Mouse (Mus musculus) lung, embryonic 15.5 days (tissue): Measurements from ENCODE around the gene Mtch1. TPM values are rescaled to one million over a fixed set of nuclear protein-coding genes. Genes with fewer than 3 reads are reported as not detected.

Source experiments
- ATAC-seq: fragments of 200-750 bp; cut with Nextera tagmentation; 2 replicates; pipeline ENCODE4 v1.8.0; 2017; ENCODE audit warnings: moderate number of reproducible peaks, borderline replicate concordance; ENCODE audit not compliant: low FRiP score, low TSS enrichment; ENCODE audit errors: extremely low read depth
- H3K27ac ChIP-seq: fragments of 300-500 bp; sonication (generic); 2 replicates; pipeline ENCODE4 v1.5.1; 2015; ENCODE audit warnings: moderate library complexity, mild to moderate bottlenecking, inconsistent platforms
- H3K27me3 ChIP-seq: fragments of 300-500 bp; sonication (generic); 2 replicates; pipeline ENCODE4 v1.6.1; 2015; ENCODE audit warnings: inconsistent platforms
- H3K36me3 ChIP-seq: fragments of 300-500 bp; sonication (generic); 2 replicates; pipeline ENCODE4 v1.6.1; 2015; ENCODE audit warnings: inconsistent platforms
- H3K4me1 ChIP-seq: fragments of 300-500 bp; sonication (generic); 2 replicates; pipeline ENCODE4 v1.6.1; 2015; ENCODE audit warnings: inconsistent platforms
- H3K4me2 ChIP-seq: fragments of 300-500 bp; sonication (generic); 2 replicates; pipeline ENCODE4 v1.6.1; 2015; ENCODE audit warnings: inconsistent platforms, mild to moderate bottlenecking, moderate library complexity
- H3K4me3 ChIP-seq: fragments of 300-500 bp; sonication (generic); 2 replicates; pipeline ENCODE4 v1.5.1; 2015; ENCODE audit warnings: mild to moderate bottlenecking, inconsistent platforms
- H3K9ac ChIP-seq: fragments of 300-500 bp; sonication (generic); 2 replicates; pipeline ENCODE4 v1.6.1; 2015; ENCODE audit warnings: inconsistent platforms
- H3K9me3 ChIP-seq: fragments of 300-500 bp; sonication (generic); 2 replicates; pipeline ENCODE4 v1.6.1; 2016; ENCODE audit warnings: inconsistent platforms
- WGBS: fragments of 180-500 bp; shearing (Covaris S2); methylation state at CpG from one replicate; pipeline ENCODE4 v1.1.7; 2015; 5-methylcytosine and 5-hydroxymethylcytosine counted together
- polyA plus RNA-seq: library from polyadenylated mRNA; unstranded; fragments of >200 nt; fragmentation: Nextera tagmentation; extraction: Ambion mirVana; gene quantifications from 2 replicates; pipeline ENCODE4 v1.2.1, GENCODE M21; 2015

Mtch1 gene
- polyA plus RNA-seq, 1 experiment from 2014 or later, result 343 TPM

DNA sequence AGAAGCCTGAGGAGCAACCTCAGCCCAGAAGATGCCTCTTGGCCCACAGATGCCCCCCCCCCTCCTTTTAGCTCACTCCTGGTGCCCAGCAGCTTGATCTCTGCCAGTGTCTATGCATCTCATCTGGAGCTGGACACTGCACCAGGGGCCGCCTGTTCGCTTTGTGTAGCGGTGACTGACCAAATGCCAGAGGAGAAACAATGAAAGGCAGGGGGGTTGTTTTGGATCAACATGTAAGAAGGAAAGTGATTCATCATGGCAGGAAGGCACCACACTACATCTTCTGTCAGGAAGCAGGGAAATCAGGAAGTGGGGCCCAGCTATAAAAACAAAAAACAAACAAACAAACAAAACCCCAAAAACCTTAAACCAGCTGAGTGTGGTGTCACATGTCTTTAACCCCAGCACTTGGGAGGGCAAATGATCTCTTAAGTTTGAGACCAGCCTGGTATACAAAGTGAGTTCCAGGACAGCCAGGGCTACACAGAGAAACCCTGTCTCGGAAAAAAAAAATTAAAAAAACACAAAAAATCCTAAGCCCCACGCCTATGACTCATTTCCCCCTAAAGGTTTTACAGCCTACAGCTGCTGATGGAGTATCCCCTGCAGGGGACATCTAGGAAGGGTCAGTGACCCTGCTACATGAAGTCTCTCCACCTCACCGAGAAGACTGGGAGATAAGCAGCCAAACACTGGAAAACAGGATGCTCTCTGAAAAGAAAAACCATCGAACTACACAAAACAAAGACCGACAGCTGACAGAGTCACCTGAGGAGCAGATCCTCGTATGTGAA is 31.9 kb downstream of the Mtch1 start:
- 0 out of 2 replicates have a peak, but pooled peaks cover 5% of the 10 kb centered on the region for H3K9me3 ChIP-seq
- H3K4me2 ChIP-seq, result no peak overlapping the region
- 46% methylated on average over 9 of the region's 9 CpGs for WGBS
- peak overlapping the region; percentile 11; the same call in 1 of the 2 replicates for H3K27ac ChIP-seq
- H3K4me3 ChIP-seq, result no peak overlapping the region
- ATAC-seq, result no peak
- no peaks in the 10 kb centered on the region for H3K36me3 ChIP-seq
- no peak overlapping the region for H3K9ac ChIP-seq
- 0 out of 2 replicates have a peak, but pooled peaks cover 5% of the 10 kb centered on the region for H3K4me1 ChIP-seq
- H3K27me3 ChIP-seq, result peaks cover 9% of the 10 kb centered on the region; the same call in 1 of the 2 replicates

DNA sequence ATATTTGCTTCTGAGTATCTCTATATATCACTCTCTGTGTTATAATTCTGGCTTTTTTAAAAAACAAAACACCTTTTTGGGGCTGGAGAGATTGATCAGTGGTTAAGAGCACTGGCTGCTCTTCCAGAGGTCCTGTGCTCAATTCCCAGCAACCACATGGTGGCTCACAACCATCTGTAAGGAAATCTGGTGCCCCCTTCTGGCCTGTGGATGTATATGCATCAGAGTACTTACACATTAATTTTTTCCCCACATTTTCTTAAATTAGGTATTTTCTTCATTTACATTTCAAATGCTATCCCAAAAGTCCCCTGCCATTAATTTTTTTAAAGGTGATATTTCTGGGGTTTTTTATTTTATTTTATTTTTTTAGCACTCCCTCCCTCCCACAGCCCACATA is 34.4 kb downstream of the Mtch1 start:
- ATAC-seq, result no peak
- Histone ChIP-seq H3K4me1 (no peaks in the 10 kb centered on the region), H3K27me3 (no peaks in the 10 kb centered on the region), H3K4me2 (no peak overlapping the region), H3K4me3 (no peak overlapping the region), H3K9ac (no peak overlapping the region), H3K9me3 (0 out of 2 replicates have a peak, but pooled peaks cover 5% of the 10 kb centered on the region), H3K27ac (no peak overlapping the region), H3K36me3 (no peaks in the 10 kb centered on the region)

DNA sequence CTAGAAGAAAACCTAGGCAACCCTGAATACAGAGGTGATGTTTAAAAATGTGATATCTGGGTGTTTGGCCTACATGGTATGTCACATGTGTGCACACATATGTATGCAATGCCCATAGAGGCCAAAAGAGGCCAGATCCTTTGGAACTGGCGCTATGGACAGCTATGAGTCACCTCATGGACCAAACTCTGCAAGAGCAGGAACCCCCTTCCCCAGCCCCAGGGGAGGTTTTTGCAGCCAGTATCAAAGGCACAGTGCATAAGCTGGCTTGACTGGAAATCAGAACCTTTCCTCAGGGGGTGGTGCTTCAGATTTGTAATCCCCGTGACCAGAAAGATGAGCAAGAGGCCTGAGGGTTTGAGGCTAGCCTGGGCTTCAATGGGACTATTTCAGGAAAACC is 35.7 kb downstream of the Mtch1 start:
- Histone ChIP-seq H3K27ac (no peak overlapping the region), H3K4me2 (no peak overlapping the region), H3K4me3 (no peak overlapping the region), H3K9me3 (0 out of 2 replicates have a peak, but pooled peaks cover 5% of the 10 kb centered on the region), H3K27me3 (no peaks in the 10 kb centered on the region), H3K4me1 (0 out of 2 replicates have a peak, but pooled peaks cover 2% of the 10 kb centered on the region), H3K36me3 (no peaks in the 10 kb centered on the region), H3K9ac (no peak overlapping the region)
- no peak for ATAC-seq
- WGBS, result 91% methylated on average over 2 of the region's 2 CpGs

DNA sequence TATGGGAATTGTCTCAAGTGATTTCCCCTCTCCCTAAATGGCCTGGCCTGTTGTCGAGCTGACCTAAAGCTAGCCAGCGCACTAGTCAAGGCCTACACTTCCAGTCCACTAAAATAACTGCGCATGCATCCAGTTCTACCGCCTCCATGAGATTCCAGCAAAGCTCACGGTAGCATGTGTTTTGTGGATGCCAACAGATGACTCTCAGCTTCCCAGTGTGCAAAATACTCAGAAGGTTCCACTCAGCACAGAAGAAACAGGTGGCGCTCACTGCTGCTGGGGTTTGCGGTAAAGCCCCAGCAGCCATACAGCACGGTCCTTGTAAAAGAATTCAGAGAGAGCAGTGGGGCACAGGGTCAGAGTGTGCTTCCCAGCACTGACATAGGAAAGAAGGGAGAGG is 36.1 kb downstream of the Mtch1 start:
- no peak for ATAC-seq
- H3K9ac ChIP-seq, result no peak overlapping the region
- H3K27me3 ChIP-seq, result no peaks in the 10 kb centered on the region
- 86% methylated on average over 8 of the region's 8 CpGs for WGBS
- H3K36me3 ChIP-seq, result no peaks in the 10 kb centered on the region
- no peak overlapping the region for H3K27ac ChIP-seq
- H3K9me3 ChIP-seq, result 0 out of 2 replicates have a peak, but pooled peaks cover 5% of the 10 kb centered on the region
- H3K4me3 ChIP-seq, result no peak overlapping the region
- 0 out of 2 replicates have a peak, but pooled peaks cover 5% of the 10 kb centered on the region for H3K4me1 ChIP-seq
- no peak overlapping the region for H3K4me2 ChIP-seq

DNA sequence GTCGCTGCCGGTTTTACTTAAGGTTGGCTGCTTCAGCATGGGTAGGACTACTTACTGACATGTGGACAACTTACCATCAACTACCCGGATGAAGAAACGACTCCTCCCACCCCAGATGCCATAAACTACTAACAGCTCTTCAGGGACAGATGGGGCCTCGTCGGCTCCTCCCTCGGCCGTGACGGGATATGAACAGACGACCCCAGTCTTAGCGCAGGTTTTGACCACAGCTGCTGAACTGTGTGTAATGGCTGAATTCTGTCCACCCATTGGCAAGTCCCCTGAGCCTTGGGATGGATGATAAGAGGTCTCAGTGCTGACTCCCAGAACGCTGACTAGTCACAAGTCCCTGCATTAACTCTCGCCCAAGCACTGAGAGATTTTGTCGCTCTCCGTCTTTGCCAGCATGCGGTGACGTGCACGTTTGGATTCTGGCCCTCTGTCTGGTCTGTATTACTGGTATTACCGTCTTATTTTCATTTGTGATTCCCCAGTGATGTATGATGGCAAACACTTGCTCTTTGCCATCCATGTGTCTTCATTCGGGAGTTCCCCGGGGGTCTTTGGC is 37.6 kb downstream of the Mtch1 start:
- H3K4me1 ChIP-seq, result peaks cover 15% of the 10 kb centered on the region
- H3K4me3 ChIP-seq, result no peak overlapping the region
- 69% methylated on average over 21 of the region's 21 CpGs for WGBS
- H3K36me3 ChIP-seq, result no peaks in the 10 kb centered on the region
- no peak overlapping the region for H3K27ac ChIP-seq
- ATAC-seq, result no peak
- 0 out of 2 replicates have a peak, but pooled peaks cover 5% of the 10 kb centered on the region for H3K9me3 ChIP-seq
- H3K9ac ChIP-seq, result no peak overlapping the region
- no peak overlapping the region for H3K4me2 ChIP-seq
- no peaks in the 10 kb centered on the region for H3K27me3 ChIP-seq

DNA sequence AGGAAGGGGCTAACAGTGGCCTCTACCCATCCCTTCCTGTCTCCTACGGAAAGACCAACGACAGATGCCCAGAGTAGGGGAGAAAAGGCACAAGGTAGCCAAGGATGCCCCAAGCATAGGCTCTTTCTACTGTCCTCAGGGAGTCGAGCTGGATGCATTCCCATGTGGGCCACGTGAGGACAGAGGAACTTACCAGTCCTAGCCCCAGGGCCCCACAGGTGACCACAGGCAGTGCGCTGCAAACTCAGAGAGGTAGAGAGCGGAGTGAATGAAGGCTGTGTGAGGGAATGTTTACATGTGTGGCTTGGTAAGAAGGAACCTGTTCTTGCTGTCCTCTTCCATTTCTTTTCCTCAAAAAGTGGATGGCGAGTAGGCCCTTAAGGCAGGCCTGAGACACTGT is 41.9 kb downstream of the Mtch1 start:
- no peaks in the 10 kb centered on the region for H3K9me3 ChIP-seq
- peaks cover 32% of the 10 kb centered on the region for H3K4me1 ChIP-seq
- no peaks in the 10 kb centered on the region for H3K27me3 ChIP-seq
- H3K9ac ChIP-seq, result no peak overlapping the region
- no peak overlapping the region for H3K4me2 ChIP-seq
- no peak overlapping the region for H3K27ac ChIP-seq
- ATAC-seq, result no peak
- peaks cover 1% of the 10 kb centered on the region for H3K36me3 ChIP-seq
- no peak overlapping the region for H3K4me3 ChIP-seq
- WGBS, result 48% methylated on average over 7 of the region's 7 CpGs

DNA sequence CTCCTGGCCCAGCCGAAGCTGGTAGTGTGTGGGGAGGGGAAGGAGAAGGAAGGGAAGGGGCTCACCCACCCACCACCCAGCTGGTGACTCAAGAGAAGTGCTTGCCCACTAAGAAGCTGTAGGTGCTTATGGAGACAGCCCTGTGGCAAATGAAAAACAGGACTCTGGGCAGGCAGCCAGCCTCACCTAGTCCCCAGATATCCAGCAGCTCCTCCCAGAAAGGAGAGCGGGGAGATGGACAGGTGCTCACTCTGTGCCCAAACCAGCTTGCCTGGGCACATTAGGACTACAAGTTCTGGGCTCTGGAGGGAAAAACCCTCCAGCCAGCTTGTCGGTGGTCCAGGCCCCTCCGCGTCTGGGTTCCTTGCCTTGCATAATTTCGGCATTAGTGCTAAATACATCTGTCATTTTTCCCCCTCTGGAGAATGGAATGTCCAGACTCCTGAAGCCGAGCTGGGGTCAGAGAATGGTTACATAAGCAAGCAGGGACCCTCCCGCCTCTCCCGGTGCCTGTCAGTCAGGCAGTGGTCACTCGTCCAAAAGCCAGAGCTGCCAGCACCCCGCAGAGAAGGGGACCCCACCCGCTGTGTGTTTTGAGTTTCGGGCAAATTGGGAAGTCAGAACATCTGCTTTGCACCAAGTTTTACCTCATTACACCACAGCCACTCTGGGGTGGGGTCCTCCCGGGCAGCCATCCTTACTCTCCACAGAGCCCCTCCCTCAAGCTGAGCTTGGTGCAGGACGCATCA is 42.5 kb downstream of the Mtch1 start:
- no peaks in the 10 kb centered on the region for H3K9me3 ChIP-seq
- no peak overlapping the region for H3K9ac ChIP-seq
- H3K4me2 ChIP-seq, result peak overlapping the region; percentile 22
- no peak overlapping the region for H3K4me3 ChIP-seq
- WGBS, result 14% methylated on average over 15 of the region's 15 CpGs
- 0 out of 2 replicates have a peak, but pooled peaks have one; percentile 36 for ATAC-seq
- peaks cover 32% of the 10 kb centered on the region for H3K4me1 ChIP-seq
- H3K36me3 ChIP-seq, result peaks cover 6% of the 10 kb centered on the region
- H3K27me3 ChIP-seq, result no peaks in the 10 kb centered on the region
- peak overlapping the region; percentile 32; the same call in 1 of the 2 replicates for H3K27ac ChIP-seq

DNA sequence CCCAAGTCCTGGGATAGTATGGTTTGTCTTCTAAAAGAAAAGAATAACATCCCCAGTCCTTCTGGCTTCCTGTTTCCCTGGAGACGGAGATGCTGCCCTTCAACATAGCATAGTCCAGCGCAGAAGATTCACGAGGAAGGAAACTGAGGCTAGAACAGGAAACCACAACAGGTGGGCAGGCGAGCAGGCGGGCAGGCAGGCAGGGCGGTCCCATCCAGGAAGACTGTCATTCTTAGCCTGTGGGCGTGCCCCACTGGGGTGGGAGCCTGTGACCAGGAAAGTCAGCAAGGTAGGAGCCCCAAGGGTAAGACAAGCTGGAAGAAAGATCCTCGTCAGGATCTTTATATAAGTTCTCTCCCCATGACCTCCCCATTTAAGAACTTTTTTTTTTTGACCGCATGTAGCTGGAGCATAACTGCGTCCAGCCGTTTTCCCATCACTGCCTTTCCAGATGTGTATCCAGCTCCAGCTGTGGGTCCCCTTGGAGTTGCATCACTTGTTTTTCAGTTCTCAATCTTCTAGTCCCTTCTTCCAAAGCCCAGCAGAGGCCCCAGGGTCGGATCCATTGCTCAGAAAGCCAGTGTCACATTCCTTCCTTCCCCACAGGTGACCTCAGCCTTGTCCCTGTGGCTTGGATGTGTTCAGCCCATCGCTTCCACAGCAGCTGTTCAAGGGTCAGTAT is 43.2 kb downstream of the Mtch1 start:
- Histone ChIP-seq H3K4me2 (no peak overlapping the region), H3K36me3 (peaks cover 13% of the 10 kb centered on the region), H3K27me3 (no peaks in the 10 kb centered on the region), H3K9me3 (no peaks in the 10 kb centered on the region), H3K9ac (no peak overlapping the region), H3K4me3 (no peak overlapping the region), H3K4me1 (peaks cover 32% of the 10 kb centered on the region), H3K27ac (peak overlapping the region; percentile 32; the same call in 1 of the 2 replicates)
- WGBS, result 49% methylated on average over 13 of the region's 13 CpGs
- no peak for ATAC-seq

DNA sequence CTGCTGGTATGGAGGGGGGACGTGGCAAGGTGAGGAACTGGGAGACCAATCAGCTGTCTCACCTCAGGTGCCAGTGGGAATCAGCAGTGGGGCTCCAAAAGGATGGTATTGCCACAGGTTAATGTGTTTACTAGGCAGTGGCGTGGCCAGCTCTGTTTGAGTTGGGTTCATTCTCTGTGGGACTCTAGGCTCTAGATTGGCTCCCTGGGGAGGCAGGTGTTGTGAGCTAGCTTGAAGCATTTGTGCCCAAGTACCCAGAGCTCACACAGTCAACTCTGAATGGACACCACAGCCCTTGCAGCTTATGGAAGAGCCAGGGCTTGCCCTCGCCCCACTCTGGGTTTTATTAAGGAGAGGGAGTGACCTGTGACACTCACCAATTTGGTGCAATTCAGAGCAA is 43.9 kb downstream of the Mtch1 start:
- no peak overlapping the region for H3K4me2 ChIP-seq
- no peak for ATAC-seq
- 75% methylated on average over 3 of the region's 3 CpGs for WGBS
- H3K36me3 ChIP-seq, result peaks cover 19% of the 10 kb centered on the region
- H3K27me3 ChIP-seq, result no peaks in the 10 kb centered on the region
- no peak overlapping the region for H3K27ac ChIP-seq
- no peaks in the 10 kb centered on the region for H3K9me3 ChIP-seq
- H3K4me1 ChIP-seq, result peaks cover 32% of the 10 kb centered on the region
- no peak overlapping the region for H3K4me3 ChIP-seq
- no peak overlapping the region for H3K9ac ChIP-seq

DNA sequence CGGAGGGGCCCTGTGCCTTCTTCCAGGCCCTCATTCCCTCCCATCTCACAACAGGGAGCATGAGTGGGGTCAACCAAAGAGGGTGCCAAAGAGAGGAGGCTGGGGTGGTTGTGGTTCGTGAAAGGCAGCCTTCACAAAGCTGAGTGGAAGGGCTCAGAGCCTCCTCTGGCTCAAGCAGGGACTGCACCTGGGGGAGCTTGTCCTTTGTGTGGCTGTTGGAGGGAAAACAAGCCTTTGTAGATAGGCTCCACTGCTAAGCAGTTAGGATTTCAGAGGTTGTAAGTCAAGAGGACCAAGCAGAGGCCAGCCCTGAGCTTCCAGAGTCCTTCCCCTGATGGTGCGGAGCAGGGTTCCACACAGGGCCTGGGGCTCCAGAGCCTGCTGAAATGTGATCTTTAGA is 44.6 kb downstream of the Mtch1 start:
- Histone ChIP-seq H3K27me3 (no peaks in the 10 kb centered on the region), H3K4me1 (peaks cover 32% of the 10 kb centered on the region), H3K9ac (no peak overlapping the region), H3K36me3 (peaks cover 22% of the 10 kb centered on the region), H3K4me2 (no peak overlapping the region), H3K4me3 (no peak overlapping the region), H3K9me3 (no peaks in the 10 kb centered on the region), H3K27ac (no peak overlapping the region)
- 53% methylated on average over 3 of the region's 3 CpGs for WGBS
- ATAC-seq, result no peak

DNA sequence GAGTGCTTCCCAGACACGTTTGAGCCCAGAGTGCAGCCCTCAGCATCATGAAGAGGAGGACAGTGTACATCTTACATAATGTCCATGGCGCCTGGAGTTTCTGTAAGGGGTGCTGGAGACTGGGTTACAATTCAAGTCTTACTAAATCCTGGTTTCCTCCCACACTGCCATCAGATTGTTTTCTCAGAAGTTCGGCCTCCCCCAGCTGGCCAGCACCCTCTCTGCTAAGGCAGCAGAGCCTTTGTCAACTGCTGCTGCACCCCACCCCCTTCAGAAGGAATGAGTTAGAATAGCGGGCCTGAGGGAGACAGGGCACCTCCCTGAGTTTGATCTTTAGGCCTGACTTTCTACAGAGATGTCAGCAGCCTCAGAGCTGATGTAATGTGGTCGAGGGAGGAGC is 45.6 kb downstream of the Mtch1 start:
- H3K9me3 ChIP-seq, result no peaks in the 10 kb centered on the region
- peaks cover 35% of the 10 kb centered on the region for H3K4me1 ChIP-seq
- peaks cover 26% of the 10 kb centered on the region for H3K36me3 ChIP-seq

More for the DNA sequence above, 45.6 kb downstream of the Mtch1 start:
- Histone ChIP-seq H3K4me3 (no peak overlapping the region), H3K27me3 (no peaks in the 10 kb centered on the region), H3K9ac (no peak overlapping the region), H3K27ac (no peak overlapping the region), H3K4me2 (no peak overlapping the region)
- no peak for ATAC-seq
- 67% methylated on average over 5 of the region's 5 CpGs for WGBS
